Mouse (Mus musculus) right cerebral cortex, adult 18-20 months (tissue): ENCODE results near the gene Sqstm1.

ENCODE experiments used
- DNase-seq: peaks from one replicate; pipeline ENCODE4 v3.0.0; 2022; ENCODE audit warnings: mixed read lengths

Gene Sqstm1

DNA sequence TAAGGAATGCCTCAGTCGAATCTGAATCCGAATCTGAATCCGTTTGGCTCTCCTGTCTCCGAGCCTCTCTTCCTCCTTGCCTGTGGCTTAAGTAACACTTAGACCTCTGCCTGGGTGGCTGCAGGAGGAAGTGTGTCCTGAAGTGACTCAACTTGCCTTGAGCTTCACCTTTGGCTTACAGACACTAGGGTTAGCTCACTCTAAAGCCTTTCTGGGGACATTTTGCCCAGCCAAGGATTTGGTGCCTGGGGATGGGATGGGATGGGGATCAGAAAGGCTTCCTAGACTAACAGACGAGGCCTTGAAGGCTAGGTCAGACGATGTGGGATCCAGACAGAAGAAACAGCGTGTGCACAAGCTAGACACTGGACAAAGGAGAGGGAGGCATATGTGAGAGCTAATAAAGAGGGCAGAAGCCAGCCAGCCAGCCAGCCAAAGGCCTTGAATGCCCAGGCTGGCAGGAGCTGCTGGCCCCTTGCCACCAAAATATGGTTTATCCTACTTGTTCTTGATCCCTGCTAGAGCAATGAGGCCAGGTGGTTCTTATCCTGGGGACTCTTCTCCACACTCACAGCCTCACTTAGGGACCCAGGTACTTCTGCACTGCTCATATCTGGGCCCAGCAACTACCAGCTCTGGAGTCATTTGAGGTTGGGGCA is 18.8 kb upstream of the Sqstm1 start:
- no peak for DNase-seq

DNA sequence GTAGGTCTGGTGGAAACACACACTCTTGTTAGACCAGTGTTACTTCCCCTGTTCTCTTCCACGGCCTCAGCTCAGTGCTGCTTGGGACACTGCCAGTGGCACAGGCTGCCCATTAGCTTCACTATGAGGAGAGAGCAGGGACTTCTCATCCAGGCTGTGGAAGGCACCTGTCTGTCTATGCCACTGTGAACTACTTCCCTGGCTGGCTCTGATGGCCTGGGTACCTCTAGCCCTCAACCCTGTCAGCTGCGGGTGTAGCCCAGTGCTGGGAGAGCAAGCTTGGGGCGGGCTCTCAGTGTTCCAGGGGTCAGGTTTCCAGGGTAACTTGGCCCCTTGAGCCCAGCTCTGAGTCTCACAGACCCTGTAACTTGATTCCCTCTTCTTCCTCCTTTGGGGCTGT is 18.1 kb upstream of the Sqstm1 start:
- no peak for DNase-seq

DNA sequence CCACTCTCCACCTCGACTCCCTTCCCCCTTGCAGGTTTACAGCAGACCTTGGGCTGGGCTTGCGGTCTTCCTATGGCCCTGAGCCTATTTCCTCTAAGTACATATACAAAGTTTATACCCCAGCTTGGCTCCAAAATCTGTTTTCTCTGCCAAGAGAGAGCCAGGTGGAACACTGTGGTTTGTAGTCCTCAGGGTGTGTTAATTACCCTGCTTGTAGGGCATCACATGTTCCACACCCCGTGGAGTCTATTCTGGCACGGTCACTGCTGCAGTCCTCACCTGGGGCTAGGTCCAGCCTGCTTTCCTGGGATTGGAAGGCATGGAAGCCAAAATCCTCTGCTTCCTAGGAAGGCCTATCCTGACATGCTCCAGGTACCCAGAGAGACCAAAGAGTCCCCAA is 17.1 kb upstream of the Sqstm1 start:
- DNase-seq: no peak

DNA sequence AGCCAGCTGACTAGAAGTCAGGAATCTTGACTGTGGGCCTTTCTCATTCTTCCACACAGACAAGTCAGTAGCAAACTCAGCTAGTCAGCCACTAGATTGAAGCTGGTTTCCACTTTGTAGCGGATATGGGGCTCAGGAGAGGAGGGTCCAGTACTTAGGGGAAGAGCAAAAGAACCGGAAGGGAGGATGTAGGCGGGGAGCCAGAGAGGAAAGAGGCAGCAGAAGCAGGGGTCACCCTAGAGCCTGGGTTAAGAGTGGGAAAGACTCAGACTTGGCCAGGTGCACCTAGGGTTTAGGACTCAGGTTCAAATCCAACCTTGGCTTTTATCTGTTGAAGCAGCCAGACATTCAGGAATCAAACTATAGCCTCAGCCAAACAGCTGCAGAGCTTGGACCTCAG is 16.6 kb upstream of the Sqstm1 start:
- no peak for DNase-seq

DNA sequence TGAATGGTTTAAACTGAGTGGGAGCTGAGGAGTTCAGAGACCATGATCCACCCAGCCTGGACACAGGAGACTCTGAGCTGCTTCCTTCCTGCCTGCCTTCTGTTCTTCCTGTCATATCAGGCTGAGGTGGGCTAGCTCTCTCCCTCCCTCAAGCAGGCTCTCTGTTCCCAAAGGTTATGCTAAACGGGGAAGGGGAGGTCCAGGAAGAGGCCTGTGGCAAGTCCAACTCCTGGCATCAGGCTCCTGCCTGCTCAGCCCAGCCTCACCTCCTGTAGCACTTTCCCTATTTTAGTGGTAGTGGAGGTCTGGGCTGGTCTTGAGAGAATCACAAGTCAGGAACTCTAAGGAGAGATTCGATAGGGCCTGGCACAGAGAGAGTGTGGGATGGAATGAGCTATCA is 15.8 kb upstream of the Sqstm1 start:
- no peak for DNase-seq

DNA sequence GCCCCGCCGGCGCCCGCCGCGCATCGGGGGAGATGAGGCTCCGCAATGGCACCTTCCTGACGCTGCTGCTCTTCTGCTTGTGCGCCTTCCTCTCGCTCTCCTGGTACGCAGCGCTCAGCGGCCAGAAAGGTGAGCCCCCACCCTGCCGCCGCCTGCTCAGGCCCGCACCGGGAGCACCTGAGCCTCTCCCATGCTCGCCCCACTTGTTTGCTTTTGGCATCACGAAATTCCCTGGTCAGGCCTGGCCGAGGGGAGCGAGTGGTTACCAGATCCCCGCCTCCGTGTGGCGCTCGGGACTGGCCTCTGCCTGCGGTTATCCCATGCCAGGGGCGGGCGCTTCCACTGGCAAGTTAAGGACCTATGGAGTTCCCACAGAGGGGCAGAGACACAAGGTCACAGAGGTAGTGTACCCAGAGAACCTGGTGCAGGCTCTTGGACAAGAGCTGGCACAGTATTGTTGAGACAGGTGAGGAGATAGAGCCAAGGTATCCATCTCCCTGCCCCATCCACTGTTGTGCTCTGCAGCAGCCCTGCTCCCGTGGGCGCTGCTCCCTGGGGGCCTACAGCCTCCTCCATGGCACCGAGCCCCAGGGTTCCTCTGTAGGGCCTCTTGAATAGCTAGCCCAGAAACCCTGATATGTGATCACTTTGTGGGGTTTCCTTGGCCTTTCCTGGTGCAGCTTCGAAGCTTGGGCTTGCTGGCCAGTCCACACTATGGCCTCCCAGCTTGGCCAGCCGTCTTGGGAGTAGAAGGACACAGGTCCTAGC is 15.2 kb upstream of the Sqstm1 start:
- DNase-seq: no peak

DNA sequence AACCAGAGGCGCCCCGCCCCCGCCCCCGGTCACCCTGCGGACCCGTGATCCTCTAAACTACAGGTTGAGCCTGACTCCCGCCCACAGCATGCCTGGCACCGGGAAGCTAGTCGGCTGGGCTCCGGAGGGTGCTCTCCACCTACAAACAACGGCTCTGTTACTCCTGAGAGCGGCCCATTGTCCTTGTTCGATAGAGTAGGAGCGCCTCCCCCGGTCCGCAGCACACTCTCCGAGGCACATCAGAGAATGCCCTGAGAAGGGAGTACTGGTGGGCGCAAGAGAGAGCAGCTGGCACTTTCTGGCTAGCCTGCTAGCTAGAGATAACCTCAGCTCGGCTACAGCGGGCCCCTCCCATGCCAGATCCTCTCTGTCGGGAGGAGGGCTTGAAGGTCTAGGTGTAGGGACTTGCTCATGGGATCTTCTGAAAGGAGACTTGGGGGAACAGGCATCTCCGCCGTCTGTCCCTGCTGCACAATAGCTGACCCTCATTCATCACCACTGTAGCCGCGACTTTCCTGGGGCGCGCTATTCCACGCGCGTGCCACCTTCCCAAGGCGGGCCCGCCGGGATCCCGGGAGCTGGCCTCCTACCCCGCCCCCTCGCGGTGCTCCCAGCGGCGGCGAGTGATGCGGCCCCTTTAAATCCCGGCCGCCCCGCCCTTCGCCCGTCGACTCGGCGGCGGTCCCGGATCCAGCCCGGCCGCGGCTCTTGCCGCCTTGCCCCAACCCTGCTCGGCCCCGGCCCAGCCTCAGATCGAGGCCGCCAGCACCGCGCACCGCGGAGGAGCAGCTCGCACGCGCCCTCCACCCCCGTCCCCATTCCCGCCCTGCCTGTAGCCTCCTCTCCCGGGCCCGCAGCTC is 14.3 kb upstream of the Sqstm1 start:
- peak; percentile 89 for DNase-seq

DNA sequence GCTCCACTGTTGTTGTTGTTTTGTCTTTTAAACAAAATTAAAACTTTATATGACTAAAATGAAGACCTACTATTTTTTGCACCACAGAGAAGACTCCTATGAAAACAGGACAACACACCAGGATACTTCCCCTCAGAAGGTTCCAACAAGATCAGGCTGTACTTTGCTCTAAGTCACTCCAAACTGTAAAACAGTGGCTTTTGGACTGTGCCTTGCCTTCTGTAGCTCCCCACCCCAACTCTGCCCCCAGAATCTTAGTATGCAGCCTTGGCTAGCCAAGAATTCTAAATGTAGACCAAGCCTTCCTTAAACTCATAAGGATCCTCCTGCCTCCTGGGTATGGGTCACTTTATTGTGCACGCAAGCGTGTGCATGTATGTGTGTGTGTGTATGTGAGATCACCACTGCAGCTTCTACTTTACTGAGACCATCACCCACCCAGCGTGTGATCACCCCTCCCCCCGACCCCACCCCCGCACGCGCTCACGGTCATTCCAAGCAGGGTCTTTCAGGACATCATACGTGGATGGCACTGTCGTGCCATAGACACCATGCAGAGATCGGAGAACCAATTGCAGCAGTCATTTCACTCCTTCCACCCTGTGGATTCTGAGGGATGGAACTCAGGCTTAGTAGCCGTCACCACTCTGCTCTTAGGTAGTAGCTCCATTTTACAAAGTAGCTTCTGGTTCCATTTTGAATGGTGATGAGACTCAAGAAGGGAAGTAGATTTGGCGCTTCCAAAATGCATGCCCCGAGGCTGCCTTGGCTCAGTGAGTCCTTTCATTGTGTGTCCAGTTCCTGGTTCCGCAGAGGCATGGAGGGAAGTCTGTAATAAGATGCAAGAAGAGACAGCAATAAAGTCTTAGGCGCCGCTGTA is 13.4 kb upstream of the Sqstm1 start:
- no peak for DNase-seq

DNA sequence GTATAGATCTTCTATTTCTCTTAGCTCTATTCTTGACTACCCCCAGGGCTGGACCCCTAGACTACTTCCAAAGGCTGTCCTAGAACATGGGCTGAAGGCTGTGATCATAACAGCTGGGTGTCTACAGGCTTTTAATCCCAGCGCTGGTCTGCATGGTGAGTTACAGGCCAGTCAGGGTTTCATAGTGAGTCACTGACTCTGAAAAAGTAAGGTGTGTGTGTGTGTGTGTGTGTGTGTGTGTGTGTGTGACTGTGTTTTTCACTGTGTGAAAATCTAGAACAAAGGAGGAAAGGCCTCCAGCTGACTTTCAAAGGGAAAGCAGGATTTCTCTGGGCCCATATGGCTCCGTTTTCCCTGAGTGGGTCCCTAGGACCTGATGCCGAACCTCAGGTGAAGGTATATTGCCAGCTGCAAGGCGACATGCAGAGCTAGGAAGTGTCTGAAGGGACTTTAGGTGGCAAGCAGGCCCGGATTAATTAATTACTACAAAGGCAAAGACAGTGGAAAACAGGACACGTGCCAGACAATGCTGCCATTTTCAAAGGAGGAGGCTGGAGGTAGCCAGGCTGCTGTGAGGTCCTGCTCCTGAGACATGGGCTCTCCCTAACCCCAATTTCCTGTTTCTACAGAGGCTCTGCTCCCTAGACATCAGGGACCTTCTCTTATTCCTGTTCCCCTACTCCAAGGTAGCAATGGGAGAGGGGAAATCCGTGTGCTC is 12.1 kb upstream of the Sqstm1 start:
- no peak for DNase-seq

DNA sequence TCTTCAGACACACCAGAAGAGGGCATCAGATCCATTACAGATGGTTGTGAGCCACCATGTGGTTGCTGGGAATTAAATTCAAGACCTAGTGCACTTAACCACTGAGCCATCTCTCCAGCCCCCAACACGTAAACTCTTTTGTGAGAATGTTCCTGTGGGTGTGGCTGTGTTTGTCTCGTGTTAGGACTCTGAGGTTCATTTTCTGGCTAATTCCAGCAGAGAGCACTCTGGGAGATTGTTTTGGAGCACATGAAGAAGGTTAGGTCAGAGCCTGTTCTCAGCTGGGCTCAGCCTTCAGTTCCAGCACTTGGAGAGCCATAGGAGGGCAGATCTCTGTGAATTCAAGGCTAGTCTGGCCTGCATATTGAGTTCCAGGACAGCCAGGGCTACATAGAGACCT is 9.2 kb upstream of the Sqstm1 start:
- DNase-seq: no peak

DNA sequence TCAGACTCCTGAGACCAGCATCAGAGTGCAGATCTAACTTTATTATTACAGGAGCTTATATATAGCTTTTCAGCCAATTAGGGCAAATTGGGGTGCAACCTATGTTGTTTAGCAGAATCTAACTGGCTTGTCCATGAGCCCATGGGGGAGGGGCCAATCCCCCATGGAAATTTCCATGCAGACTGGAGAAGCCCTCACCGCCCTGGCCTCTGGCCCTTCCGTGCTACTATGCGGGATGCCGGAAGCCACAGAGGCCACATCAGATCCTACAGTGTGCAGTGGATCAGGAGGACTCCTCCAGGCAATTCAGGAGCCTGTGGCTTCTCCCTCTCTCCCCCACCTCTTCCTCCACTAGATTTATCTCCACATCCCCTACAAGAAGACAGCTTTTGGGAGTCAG is 7.2 kb upstream of the Sqstm1 start:
- DNase-seq: no peak

DNA sequence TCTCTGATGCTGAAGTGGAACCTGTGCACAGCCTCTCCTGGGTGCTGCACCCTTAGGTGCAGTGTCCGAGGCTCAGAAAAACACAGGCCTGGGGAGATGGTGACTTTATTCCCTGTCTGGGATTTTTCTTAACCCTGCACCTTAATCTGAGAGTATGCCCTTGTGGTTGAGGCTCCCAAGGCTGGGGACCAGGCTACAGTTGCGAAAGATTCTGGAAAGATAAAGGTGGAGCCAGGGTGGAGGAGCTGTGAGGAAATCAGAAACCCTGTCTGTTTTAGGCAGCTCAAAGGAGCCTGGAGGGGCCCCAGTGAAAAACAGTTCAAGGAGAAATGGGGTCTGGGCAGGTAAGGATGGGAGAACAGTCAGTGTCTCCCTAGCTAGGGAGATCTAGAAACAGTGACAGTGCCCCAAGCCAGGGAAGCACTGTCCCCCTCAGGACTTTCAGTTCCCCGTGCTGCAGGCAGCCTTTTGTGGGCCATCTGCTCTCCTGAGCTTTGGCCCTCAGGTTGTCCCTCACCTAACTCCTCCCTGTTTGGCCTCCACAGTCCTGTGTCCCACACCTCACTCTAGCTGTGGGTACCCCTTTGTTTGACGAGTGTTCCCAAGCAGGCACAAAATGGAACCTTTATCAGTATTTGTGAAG is 6.2 kb upstream of the Sqstm1 start:
- DNase-seq: no peak

DNA sequence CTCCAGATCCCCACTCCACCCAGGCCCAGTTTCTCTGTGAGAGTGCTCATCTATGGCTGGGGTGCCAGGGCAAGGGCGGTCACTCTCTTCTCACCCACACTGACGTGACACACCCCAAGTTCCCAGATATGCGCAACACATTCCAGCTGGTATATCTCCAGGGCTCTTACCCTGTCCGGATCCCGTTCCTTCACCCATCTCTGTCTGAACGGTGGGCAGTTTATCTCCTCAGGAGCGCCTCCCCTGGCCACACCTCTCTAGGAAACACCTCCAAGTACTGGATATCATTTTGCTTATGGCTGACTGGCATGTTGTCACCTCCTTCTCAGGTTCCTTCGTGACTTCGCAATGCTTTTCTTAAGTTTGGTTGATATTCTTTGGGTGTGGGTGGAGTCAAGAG is 5.0 kb upstream of the Sqstm1 start:
- no peak for DNase-seq

DNA sequence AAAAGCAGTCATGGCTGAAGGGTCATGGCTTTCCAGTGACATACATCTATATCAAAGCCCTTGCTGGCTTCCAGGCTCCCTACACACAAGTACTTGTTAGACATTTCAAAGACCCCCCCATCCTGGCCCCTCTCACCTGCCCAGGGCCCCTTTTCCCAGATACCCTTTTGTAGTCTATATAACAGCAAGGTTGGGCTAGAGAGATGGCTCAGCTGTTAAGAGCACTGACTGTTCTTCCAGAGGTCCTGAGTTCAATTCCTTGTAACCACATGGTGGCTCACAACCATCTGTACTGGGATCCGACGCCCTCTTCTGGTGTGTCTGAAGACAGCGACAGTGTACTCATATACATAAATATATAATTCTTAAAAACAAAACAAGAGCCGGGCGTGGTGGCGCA is 4.0 kb upstream of the Sqstm1 start:
- DNase-seq: no peak

DNA sequence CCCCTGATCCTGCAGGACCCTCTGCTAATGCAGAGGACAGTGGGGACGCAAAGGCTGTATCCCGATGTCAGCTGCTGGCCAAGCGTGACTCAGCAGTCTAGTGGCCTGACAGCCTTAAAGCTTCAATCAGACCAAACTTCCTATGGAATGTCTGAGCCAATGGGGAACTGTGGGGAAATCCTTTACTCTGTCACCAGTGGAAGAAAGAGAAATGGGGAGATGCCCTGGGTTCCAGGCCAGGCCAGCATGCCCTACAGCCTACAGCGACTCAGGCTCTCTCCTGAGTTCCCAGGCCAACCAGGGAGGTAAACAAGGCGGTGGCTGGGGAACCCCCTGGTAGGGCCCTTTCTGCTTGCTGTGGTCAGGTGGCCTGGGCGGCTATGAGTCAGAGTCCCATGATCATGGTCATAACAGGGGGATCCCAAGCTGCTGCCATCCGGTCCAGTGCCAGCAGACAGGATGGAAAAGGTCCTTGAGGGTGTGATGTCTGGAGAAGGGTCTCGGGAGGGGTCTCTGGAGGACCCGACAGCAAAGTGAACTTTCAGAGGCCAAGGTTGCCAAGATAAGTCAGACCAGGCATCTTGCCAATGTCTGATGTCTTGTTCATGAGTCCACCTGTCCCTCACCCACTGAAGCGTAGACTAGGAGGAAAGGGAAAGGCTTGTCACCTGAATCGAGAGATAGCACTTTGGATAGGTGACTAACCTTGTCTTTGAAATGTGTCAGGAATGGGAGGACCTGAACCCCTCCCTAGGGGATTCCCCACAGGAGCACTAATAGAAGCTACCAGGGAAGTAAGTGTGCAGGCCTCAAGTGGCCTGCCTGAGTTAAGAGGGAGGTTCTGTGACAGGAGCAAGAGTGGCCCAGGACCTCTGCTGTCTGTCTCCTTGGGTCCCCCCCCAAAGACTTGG is 2.5 kb upstream of the Sqstm1 start:
- DNase-seq: peak; percentile 72

DNA sequence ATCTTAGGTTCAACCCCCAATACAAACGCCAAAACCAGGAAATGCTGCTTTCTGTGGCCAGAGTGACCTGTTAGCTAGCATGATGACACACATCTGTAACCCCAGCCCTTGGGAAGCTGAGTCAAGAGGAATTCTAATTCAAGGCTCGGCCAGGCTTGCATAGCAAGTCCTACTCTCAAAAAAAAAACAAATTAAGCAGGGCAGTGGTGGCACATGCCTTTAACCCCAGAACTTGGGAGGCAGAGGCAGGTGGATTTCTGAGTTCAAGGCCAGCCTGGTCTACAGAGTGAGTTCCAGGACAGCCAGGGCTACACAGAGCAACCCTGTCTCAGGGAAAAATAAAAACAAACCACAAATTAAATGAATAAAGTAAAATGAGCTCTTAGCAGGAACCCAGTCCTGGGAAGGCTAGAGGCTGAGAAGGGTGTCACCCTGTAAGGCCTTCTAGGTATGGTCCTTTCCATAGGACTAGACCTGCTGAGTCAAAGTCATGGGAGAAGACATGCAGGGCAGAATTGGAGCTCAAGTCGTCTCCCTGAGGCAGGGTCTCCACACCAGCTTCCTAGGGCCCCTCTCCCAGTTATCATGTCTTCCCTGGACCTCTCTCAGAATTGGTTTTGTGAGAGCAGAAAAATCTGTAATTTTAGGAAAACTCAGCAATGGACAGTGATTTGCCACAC is 1.6 kb upstream of the Sqstm1 start:
- no peak for DNase-seq

DNA sequence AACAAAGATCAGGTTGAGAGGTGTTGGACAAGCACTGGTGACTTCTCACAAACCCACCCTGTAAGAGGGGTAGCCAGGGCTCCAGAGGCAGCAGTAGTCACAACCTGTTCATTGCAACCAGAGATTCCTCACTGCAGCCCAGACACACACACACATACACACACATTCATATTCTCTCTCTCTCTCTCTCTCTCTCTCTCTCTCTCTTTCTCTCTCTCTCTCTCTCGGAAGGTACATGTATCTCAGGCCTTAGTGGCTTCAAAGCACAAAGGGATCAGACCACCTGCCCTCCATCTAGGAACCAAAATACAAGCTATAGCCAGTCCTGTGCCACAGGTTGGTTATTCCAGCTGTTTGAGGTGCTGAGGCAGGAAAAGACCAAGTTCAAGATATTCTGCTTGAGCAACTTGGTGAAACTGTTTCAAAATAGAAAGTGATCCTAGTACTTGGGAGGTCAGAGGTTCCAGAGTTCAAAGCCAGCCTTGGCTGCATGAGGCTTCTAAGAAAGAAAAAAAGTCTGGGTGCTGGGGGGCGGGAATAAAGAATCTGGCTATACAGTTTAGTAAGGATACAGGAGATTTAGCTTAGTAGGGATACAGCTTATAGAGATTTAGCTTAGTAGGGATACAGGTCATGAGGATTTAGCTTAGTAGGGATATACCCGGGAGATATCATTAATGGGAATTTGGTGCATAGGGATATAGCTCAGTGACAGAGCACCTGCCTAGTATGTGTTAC is 864 bp upstream of the Sqstm1 start:
- DNase-seq: no peak

DNA sequence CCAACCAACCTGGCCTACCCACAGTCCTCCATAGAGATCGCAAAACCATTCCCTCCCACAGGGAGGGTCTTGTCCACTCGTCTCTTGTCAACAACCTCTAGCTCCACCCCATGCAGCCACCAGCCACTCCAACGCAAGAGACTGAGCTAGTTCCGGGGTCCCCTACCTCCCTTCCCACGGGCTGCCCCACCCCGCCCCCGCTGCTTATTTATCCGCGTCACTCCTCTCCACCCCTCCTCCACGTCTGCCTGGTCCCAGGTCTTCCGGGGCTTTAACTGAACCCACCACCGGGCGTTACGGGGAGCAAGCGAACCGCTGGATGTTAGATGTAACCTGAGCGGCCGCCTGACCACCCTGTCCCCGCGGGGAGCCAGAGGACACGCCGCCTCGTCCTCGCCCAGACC is 524 bp downstream of the Sqstm1 start:
- peak; percentile 90 for DNase-seq

DNA sequence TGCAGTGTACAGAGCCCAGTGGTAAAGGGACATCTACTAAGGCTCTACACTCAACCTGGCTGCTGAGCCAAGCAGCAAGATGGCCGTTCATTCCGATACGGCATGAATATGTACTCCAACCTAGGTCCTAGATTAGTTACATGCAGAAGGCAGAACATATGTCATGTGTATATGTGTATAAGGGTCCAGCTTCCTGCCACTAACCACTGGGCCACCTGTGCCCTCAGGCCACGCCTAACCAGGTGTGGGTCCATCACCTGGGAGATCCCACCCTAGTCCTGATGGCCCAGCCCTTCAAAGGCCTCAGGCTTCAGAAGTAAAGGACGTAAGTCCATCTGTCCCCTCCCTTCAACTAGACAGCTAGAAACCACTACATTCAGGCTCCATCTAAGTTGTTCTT is 2.6 kb downstream of the Sqstm1 start:
- DNase-seq: no peak
